Comparison of ENCODE assay signal across 1 mouse cellular context in the genomic region with DNA sequence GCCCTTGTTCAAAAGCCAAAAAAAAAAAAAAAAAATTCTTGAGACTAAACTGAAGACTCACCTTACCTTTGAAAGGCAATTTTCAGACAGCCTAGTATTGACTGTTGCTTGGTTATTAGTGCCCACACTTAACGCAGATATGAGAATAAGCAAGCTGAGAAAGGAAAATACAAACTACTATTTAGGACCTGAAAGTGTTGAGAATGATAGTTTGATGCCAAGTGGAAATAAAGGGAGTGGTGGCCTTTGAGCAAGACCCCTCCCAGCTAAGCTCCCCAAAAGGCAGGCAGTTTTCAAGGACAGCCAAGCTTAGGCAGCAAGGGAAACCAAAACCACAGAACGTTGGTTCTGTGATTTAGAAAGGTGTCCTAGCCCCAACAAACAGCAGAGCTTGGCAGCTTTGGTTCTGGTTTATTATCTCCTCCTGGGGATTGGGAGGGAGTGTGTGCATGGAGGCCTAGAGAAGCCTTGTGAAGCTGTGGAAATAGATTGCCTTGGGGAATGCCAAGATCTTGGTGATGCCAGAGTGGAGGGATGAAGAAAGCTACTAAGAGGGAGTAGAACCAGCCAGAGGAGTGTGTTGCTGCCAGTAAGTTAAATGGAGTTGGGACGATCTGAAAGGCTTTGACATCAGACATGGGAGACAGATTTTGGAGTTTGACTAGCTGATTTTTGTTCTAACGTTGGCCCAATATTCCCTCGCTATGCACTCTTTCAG.
A peak's percentile ranks its signal among the peaks of the same experiment; 100 is the strongest.
TF ChIP-seq lines count a peak whose summit lies in the region.

No protein-coding gene starts in this region.

TF ChIP-seq in MEL, 35 proteins besides CTCF, POLR2A, EP300 and RAD21:
- no peak for TF ChIP-seq MXI1 (IDR thresholded peaks at IDR 0.05; ENCODE audit: low read depth, low read length)
- no peak for TF ChIP-seq TBP (IDR thresholded peaks at IDR 0.05; ENCODE audit: low read depth, low read length)
- no peak for TF ChIP-seq KAT2A (conservative IDR thresholded peaks at IDR 0.05; ENCODE audit: low read depth, low read length)
- no peak for TF ChIP-seq E2F4 (IDR thresholded peaks at IDR 0.05; ENCODE audit: borderline replicate concordance, low read depth, low read length)
- peak; percentile 86 for TF ChIP-seq POLR2AphosphoS2 (IDR thresholded peaks at IDR 0.05; ENCODE audit: low read length)
- peak; percentile 45; the same call in 1 of the 2 replicates for TF ChIP-seq ZMIZ1 (IDR thresholded peaks at IDR 0.05; ENCODE audit: low read depth, low read length)
- TF ChIP-seq ETS1 (IDR thresholded peaks at IDR 0.05; ENCODE audit: low read depth, low read length), result no peak
